Mouse (Mus musculus) hindbrain, embryonic 12.5 days (tissue): Measurements from ENCODE around the gene Mgat4c. TPM values are rescaled to one million over a fixed set of nuclear protein-coding genes. Genes with fewer than 3 reads are reported as not detected.
"Not testable (repeated sequence)": the region's sequence is repeated elsewhere in the genome, so short reads cannot be mapped to it uniquely, and the experiment has no call there.

Source experiments
- ATAC-seq: fragments of 200-750 bp; cut with Nextera tagmentation; 2 replicates; pipeline ENCODE4 v1.8.0; 2017; ENCODE audit warnings: moderate TSS enrichment; ENCODE audit not compliant: low FRiP score
- H3K27ac ChIP-seq: fragments of 300-500 bp; sonication (generic); 2 replicates; pipeline ENCODE4 v1.5.1; 2016; ENCODE audit warnings: mild to moderate bottlenecking
- H3K27me3 ChIP-seq: fragments of 300-500 bp; sonication (generic); 2 replicates; pipeline ENCODE4 v1.6.1; 2016; ENCODE audit warnings: mild to moderate bottlenecking
- H3K36me3 ChIP-seq: fragments of 300-500 bp; sonication (generic); 2 replicates; pipeline ENCODE4 v1.6.1; 2016; ENCODE audit warnings: mild to moderate bottlenecking
- H3K4me1 ChIP-seq: fragments of 300-500 bp; sonication (generic); 2 replicates; pipeline ENCODE4 v1.6.1; 2016
- H3K4me2 ChIP-seq: fragments of 300-500 bp; sonication (generic); replicated peaks from 2 replicates; pipeline ENCODE4 v1.6.1; 2016; ENCODE audit warnings: mild to moderate bottlenecking
- H3K4me3 ChIP-seq: fragments of 300-500 bp; sonication (generic); 2 replicates; pipeline ENCODE4 v1.5.1; 2016; ENCODE audit warnings: mild to moderate bottlenecking
- H3K9ac ChIP-seq: fragments of 300-500 bp; sonication (generic); 2 replicates; pipeline ENCODE4 v1.6.1; 2016; ENCODE audit warnings: mild to moderate bottlenecking, moderate library complexity
- H3K9me3 ChIP-seq: fragments of 300-500 bp; sonication (generic); replicated peaks from 2 replicates; pipeline ENCODE4 v1.6.1; 2016; ENCODE audit warnings: mild to moderate bottlenecking
- WGBS: fragments of 180-500 bp; shearing (Covaris S2); methylation state at CpG from one replicate; pipeline ENCODE4 v1.1.7; 2016; 5-methylcytosine and 5-hydroxymethylcytosine counted together
- microRNA-seq: library from miRNA; unstranded; fragments of <30 nt; microRNA quantifications from one replicate; pipeline ENCODE4, GENCODE M21; 2017
- polyA plus RNA-seq: library from polyadenylated mRNA; unstranded; fragments of >200 nt; fragmentation: Nextera tagmentation; extraction: Ambion mirVana; gene quantifications from 2 replicates; pipeline ENCODE4 v1.2.1, GENCODE M21; 2016

Mgat4c gene
- polyA plus RNA-seq, 1 experiment from 2014 or later: 16.8 TPM

GRCm38 (mm10) chr10:102374061-102374460, 692.8 kb downstream of the Mgat4c start:
- Histone ChIP-seq H3K9me3 (no peaks in the 10 kb centered on the region), H3K27me3 (no peaks in the 10 kb centered on the region), H3K27ac (no peak overlapping the region), H3K4me3 (no peak overlapping the region), H3K9ac (no peak overlapping the region), H3K36me3 (no peaks in the 10 kb centered on the region), H3K4me1 (no peaks in the 10 kb centered on the region), H3K4me2 (no peak overlapping the region)
- ATAC-seq: no peak
- 95% methylated on average over 4 of the region's 4 CpGs for WGBS

- no peak overlapping the region for H3K27ac ChIP-seq
- H3K9ac ChIP-seq: no peak overlapping the region
- no peaks in the 10 kb centered on the region for H3K4me1 ChIP-seq
- H3K9me3 ChIP-seq: no peaks in the 10 kb centered on the region
- H3K4me2 ChIP-seq: no peak overlapping the region
- H3K4me3 ChIP-seq: no peak overlapping the region
- ATAC-seq: no peak
- H3K36me3 ChIP-seq: no peaks in the 10 kb centered on the region
- H3K27me3 ChIP-seq: no peaks in the 10 kb centered on the region
- 93% methylated on average over 4 of the region's 4 CpGs for WGBS
Measured at GRCm38 (mm10) chr10:102377377-102377776, 696.1 kb downstream of the Mgat4c start.

GRCm38 (mm10) chr10:102389223-102389622, 707.9 kb downstream of the Mgat4c start:
- Histone ChIP-seq H3K36me3 (no peaks in the 10 kb centered on the region), H3K9me3 (no peaks in the 10 kb centered on the region), H3K4me3 (no peak overlapping the region), H3K4me1 (no peaks in the 10 kb centered on the region), H3K4me2 (no peak overlapping the region), H3K27me3 (no peaks in the 10 kb centered on the region), H3K27ac (no peak overlapping the region), H3K9ac (no peak overlapping the region)
- ATAC-seq: no peak
- 95% methylated on average over 1 of the region's 1 CpGs for WGBS

GRCm38 (mm10) chr10:102417654-102418272, 736.5 kb downstream of the Mgat4c start:
- Histone ChIP-seq H3K27ac (no peak overlapping the region), H3K4me2 (no peak overlapping the region), H3K27me3 (no peaks in the 10 kb centered on the region), H3K9me3 (no peaks in the 10 kb centered on the region), H3K4me1 (no peaks in the 10 kb centered on the region), H3K4me3 (no peak overlapping the region), H3K36me3 (no peaks in the 10 kb centered on the region), H3K9ac (no peak overlapping the region)
- 84% methylated on average over 2 of the region's 2 CpGs for WGBS
- ATAC-seq: no peak

- H3K9me3 ChIP-seq, H3K36me3 ChIP-seq, H3K9ac ChIP-seq, H3K27ac ChIP-seq, H3K4me3 ChIP-seq, H3K27me3 ChIP-seq, H3K4me2 ChIP-seq, H3K4me1 ChIP-seq: not testable (repeated sequence)
- peak; percentile 66; the same call in 1 of the 2 replicates for ATAC-seq
- 4% methylated on average over 7 of the region's 7 CpGs for WGBS
Measured at GRCm38 (mm10) chr10:102435048-102435447, 753.8 kb downstream of the Mgat4c start.

GRCm38 (mm10) chr10:102435467-102435866, 754.2 kb downstream of the Mgat4c start:
- WGBS: 43% methylated on average over 6 of the region's 6 CpGs
- peak overlapping the region; percentile 29; the same call in 1 of the 2 replicates for H3K4me2 ChIP-seq
- not testable (repeated sequence) for H3K36me3 ChIP-seq, H3K27ac ChIP-seq, H3K27me3 ChIP-seq, H3K9ac ChIP-seq, H3K4me1 ChIP-seq, H3K4me3 ChIP-seq, H3K9me3 ChIP-seq
- peak; percentile 64; the same call in 1 of the 2 replicates for ATAC-seq

Small RNA genes lying within 50 kb of the gene (microRNA-seq; reads per million reads assigned to microRNA genes)
- gene Mir3059: 5.7 reads per million, percentile 14 among the genes with 10 or more reads in this experiment
